Mouse (Mus musculus) lung, adult 2 months (tissue): ENCODE results near the gene Rab2b. TPM values are rescaled to one million over a fixed set of nuclear protein-coding genes. Genes with fewer than 3 reads are reported as not detected.

ENCODE experiments used
- DNase-seq: peaks from one replicate; pipeline ENCODE4 v3.0.0; 2022
- H3K4me1 ChIP-seq: fragments of 200-500 bp; 2 replicates; pipeline ENCODE4 v1.6.1; 2011; ENCODE audit warnings: low read length; ENCODE audit not compliant: control insufficient read depth, insufficient read depth
- H3K4me3 ChIP-seq: fragments of 200-500 bp; replicated peaks from 2 replicates; pipeline ENCODE3; 2011; ENCODE audit warnings: low read depth, mild to moderate bottlenecking, control low read depth, low read length; ENCODE audit errors: extremely low read depth
- CTCF ChIP-seq: fragments of 200-500 bp; IDR thresholded peaks from 2 replicates; pipeline ENCODE4 v1.5.1; 2011; ENCODE audit warnings: mild to moderate bottlenecking, low read length, control low read depth; ENCODE audit not compliant: insufficient read depth
- POLR2A ChIP-seq: fragments of 200-500 bp; IDR thresholded peaks from 2 replicates; pipeline ENCODE4 v1.6.1; 2011; ENCODE audit warnings: low read depth, mild to moderate bottlenecking, control low read depth, low read length, borderline replicate concordance; ENCODE audit errors: extremely low read depth
- WGBS: fragments of 180-500 bp; shearing (Covaris S2); methylation state at CpG from one replicate; pipeline ENCODE4 v1.1.7; 2018; 5-methylcytosine and 5-hydroxymethylcytosine counted together
- polyA plus RNA-seq: library from polyadenylated mRNA; depleted of rRNA; stranded (reverse); fragments of >200 nt; gene quantifications from 2 replicates; pipeline ENCODE4 v1.2.3, GENCODE M21; 2012; rRNA removed

Rab2b gene
- polyA plus RNA-seq, 1 experiment = 13.0 TPM

- no peak for DNase-seq
- Histone ChIP-seq H3K4me3 (no peak overlapping the region), H3K4me1 (no peaks in the 10 kb centered on the region)
- WGBS = 92% methylated on average over 1 of the region's 1 CpGs
- TF ChIP-seq CTCF (no peak), POLR2A (no peak)
These were observed 43.1 kb downstream of the Rab2b start for GRCm38 (mm10) chr14:52236216-52236615.

GRCm38 (mm10) chr14:52235165-52235564 lies 44.2 kb downstream of the Rab2b start:
- no peak for TF ChIP-seq POLR2A
- no peak for TF ChIP-seq CTCF
- no peak for DNase-seq
- 94% methylated on average over 7 of the region's 7 CpGs for WGBS
- H3K4me3 ChIP-seq = no peak overlapping the region
- no peaks in the 10 kb centered on the region for H3K4me1 ChIP-seq

- DNase-seq = no peak
- WGBS = 81% methylated on average over 6 of the region's 6 CpGs
- TF ChIP-seq CTCF = no peak
- no peak for TF ChIP-seq POLR2A
These were observed 47.1 kb downstream of the Rab2b start for GRCm38 (mm10) chr14:52232249-52232648.

GRCm38 (mm10) chr14:52225972-52226371 lies 53.4 kb downstream of the Rab2b start:
- no peak overlapping the region for H3K4me3 ChIP-seq
- 87% methylated on average over 2 of the region's 2 CpGs for WGBS
- DNase-seq = no peak
- no peak for TF ChIP-seq CTCF
- TF ChIP-seq POLR2A = no peak
- no peaks in the 10 kb centered on the region for H3K4me1 ChIP-seq

More at GRCm38 (mm10) chr14:52232249-52232648, 47.1 kb downstream of the Rab2b start:
- H3K4me1 ChIP-seq = no peaks in the 10 kb centered on the region
- H3K4me3 ChIP-seq = no peak overlapping the region

- 90% methylated on average over 5 of the region's 5 CpGs for WGBS
- Histone ChIP-seq H3K4me3 (no peak overlapping the region), H3K4me1 (no peaks in the 10 kb centered on the region)
- no peak for DNase-seq
- no peak for TF ChIP-seq CTCF
- no peak for TF ChIP-seq POLR2A
These were observed 62.1 kb downstream of the Rab2b start for GRCm38 (mm10) chr14:52217261-52217660.

Other genes with a start within 250 kb of the Rab2b start
- gene Olfr221, start 237.1 kb downstream of the Rab2b start, polyA plus RNA-seq = not detected in 2 replicates
- gene Hnrnpc, start 175.5 kb downstream of the Rab2b start, polyA plus RNA-seq = 50.1 and 83.7 TPM in 2 replicates
- gene Rpgrip1, start 168.8 kb downstream of the Rab2b start, polyA plus RNA-seq = 2.5 TPM in 2 replicates
- gene Supt16, start 82.1 kb downstream of the Rab2b start, polyA plus RNA-seq = 5.8 and 10.8 TPM in 2 replicates
- gene Chd8, start 21.8 kb downstream of the Rab2b start, polyA plus RNA-seq = 23.6 and 32.9 TPM in 2 replicates
- gene Tox4, start 399 bp downstream of the Rab2b start, polyA plus RNA-seq = 23.0 and 32.0 TPM in 2 replicates
- 20.3 and 22.7 TPM in 2 replicates for gene Mettl3, start 25.6 kb upstream of the Rab2b start, polyA plus RNA-seq
- gene Sall2, start 49.2 kb upstream of the Rab2b start, polyA plus RNA-seq = 6.3 and 8.1 TPM in 2 replicates
- gene Olfr1513, start 76.9 kb upstream of the Rab2b start, polyA plus RNA-seq = not detected in 2 replicates
- not detected in 2 replicates for gene Olfr1512, start 99.6 kb upstream of the Rab2b start, polyA plus RNA-seq
- gene Olfr1511, start 117.8 kb upstream of the Rab2b start, polyA plus RNA-seq = not detected in 2 replicates
- not detected in 2 replicates for gene Olfr1510, start 134.8 kb upstream of the Rab2b start, polyA plus RNA-seq
- not detected in 2 replicates for gene Olfr1509, start 163.4 kb upstream of the Rab2b start, polyA plus RNA-seq
- not detected in 2 replicates for gene Olfr1508, start 187.9 kb upstream of the Rab2b start, polyA plus RNA-seq
- gene Olfr1507, start 216.2 kb upstream of the Rab2b start, polyA plus RNA-seq = not detected in 2 replicates